In the genomic region with DNA sequence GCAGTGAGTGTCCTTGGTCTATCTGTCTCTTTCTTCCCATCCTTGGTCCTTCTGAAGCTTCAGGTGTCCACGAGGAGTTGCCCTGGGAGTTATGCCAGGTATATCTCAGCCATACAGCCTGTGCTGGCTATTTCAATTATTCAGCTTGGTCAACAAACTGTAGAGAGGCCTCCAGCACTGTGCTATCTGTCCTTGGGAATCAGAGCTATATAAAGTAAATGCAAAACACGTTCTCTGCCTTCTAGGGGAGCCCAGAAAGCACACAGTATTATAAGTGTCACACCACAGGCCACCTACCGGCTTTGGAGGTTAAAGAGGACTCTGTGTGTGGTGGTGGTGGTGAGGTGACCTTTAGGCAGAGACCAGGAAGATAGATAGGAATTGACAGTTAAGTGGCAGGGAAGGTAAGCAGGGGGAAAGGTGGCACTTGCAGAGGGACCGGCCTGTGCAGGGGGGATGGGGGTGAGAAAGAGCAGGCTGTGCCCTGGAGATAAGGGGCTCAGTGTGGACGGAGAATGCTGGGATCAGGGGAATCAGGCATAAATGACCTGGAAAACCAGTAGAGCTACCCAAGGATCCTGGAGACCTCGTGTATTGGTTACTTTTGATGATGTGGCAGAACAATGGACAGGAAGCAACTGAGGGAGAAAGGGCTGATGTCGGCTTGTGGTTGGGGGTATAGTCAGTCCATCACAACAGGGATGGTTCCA, we compare ENCODE assay signal across 24 mouse cellular contexts.
DNase-seq lines count a peak whose midpoint lies in the region; ATAC-seq and TF ChIP-seq lines count a peak whose summit lies in the region.
"Had no signal": no experiment of that assay in that cellular context is flagged by ENCODE, and none has a peak within 500 bp of the region (broad histone marks: within the 10 kb centered on the region; RNA-seq: fewer than 3 reads in every experiment).

No protein-coding gene starts in this region.

- no peak for TF ChIP-seq CTCF in stomach, postnatal 0 days (IDR thresholded peaks at IDR 0.05; ENCODE audit: low read depth)
- TF ChIP-seq CTCF in hindbrain, postnatal 0 days (IDR thresholded peaks at IDR 0.05; ENCODE audit: low read depth), result no peak

- no peaks in the 10 kb centered on the region for H3K27me3 ChIP-seq in stomach, embryonic 14.5 days (ENCODE audit: control insufficient read depth, insufficient read depth, low read length)
- H3K27me3 ChIP-seq in stomach, postnatal 0 days (ENCODE audit: control insufficient read depth, insufficient read depth, low read length), result no peaks in the 10 kb centered on the region
- H3K27me3 ChIP-seq in hindbrain, postnatal 0 days (ENCODE audit: insufficient read depth, low read length), result no peaks in the 10 kb centered on the region

- DNase-seq in cerebellum, adult 11-12 months, result peak; percentile 23
- DNase-seq in cerebellum, postnatal 4 days (ENCODE audit: low spot score in 2 of 2), result no peak
- DNase-seq in cerebellum, adult 8-10 months, result peak; percentile 21
- DNase-seq in cerebellum, adult 9-10 months, result no peak
- DNase-seq in stomach, postnatal 0 days (ENCODE audit: low spot score), result no peak
- no peak for DNase-seq in urinary bladder, postnatal 4 days (ENCODE audit: low spot score in 2 of 2)
- DNase-seq in hindbrain, postnatal 0 days (ENCODE audit: low spot score), result no peak
- DNase-seq: adrenal gland, adult 8-10 months; adrenal gland, postnatal 36 days; cerebellum, adult 9-11 months; cerebellum, postnatal 36 days; gastrocnemius, postnatal 10 days; gastrocnemius, postnatal 36 days; heart, postnatal 14 days; heart, postnatal 4 days; kidney, adult 2 months had no signal

- no peak overlapping the region for H3K4me3 ChIP-seq in stomach, embryonic 14.5 days (ENCODE audit: low read depth, low read length)
- no peak overlapping the region for H3K4me3 ChIP-seq in stomach, postnatal 0 days (ENCODE audit: low read depth, low read length)
- H3K4me3 ChIP-seq in hindbrain, postnatal 0 days (ENCODE audit: low read length), result no peak overlapping the region
- H3K4me3 ChIP-seq: forebrain, embryonic 10.5 days; forebrain, embryonic 13.5 days; heart, embryonic 15.5 days had no signal

- H3K27ac ChIP-seq in stomach, embryonic 14.5 days (ENCODE audit: low read length), result no peak overlapping the region
- H3K27ac ChIP-seq in stomach, postnatal 0 days (replicated peaks), result no peak overlapping the region
- H3K27ac ChIP-seq in hindbrain, postnatal 0 days, result no peak overlapping the region
- H3K27ac ChIP-seq: forebrain, embryonic 10.5 days; forebrain, embryonic 13.5 days; heart, embryonic 15.5 days; hindbrain, embryonic 14.5 days had no signal

- 46% methylated on average over 7 of the region's 7 CpGs for WGBS in stomach, embryonic 14.5 days
- 49% methylated on average over 7 of the region's 7 CpGs for WGBS in stomach, postnatal 0 days
- 71% methylated on average over 7 of the region's 7 CpGs for WGBS in hindbrain, postnatal 0 days

- no peak overlapping the region for H3K4me2 ChIP-seq in stomach, embryonic 14.5 days (replicated peaks; ENCODE audit: low read depth, low read length)
- no peak overlapping the region for H3K4me2 ChIP-seq in stomach, postnatal 0 days (replicated peaks; ENCODE audit: low read depth)
- no peak overlapping the region for H3K4me2 ChIP-seq in hindbrain, postnatal 0 days (ENCODE audit: low read depth, low read length)
- H3K4me2 ChIP-seq: forebrain, embryonic 13.5 days; heart, embryonic 11.5 days; heart, embryonic 15.5 days; hindbrain, embryonic 14.5 days had no signal

- H3K9me3 ChIP-seq in stomach, embryonic 14.5 days (ENCODE audit: control insufficient read depth, low read depth, low read length), result no peaks in the 10 kb centered on the region
- H3K9me3 ChIP-seq in stomach, postnatal 0 days (ENCODE audit: control insufficient read depth, low read length), result no peaks in the 10 kb centered on the region
- no peaks in the 10 kb centered on the region for H3K9me3 ChIP-seq in hindbrain, postnatal 0 days (ENCODE audit: low read length)
- H3K9me3 ChIP-seq: forebrain, embryonic 10.5 days; forebrain, embryonic 13.5 days; heart, embryonic 15.5 days had no signal

- H3K9ac ChIP-seq in stomach, embryonic 14.5 days (replicated peaks; ENCODE audit: low read depth, low read length), result no peak overlapping the region
- H3K9ac ChIP-seq in stomach, postnatal 0 days (ENCODE audit: low read length), result no peak overlapping the region
- H3K9ac ChIP-seq in hindbrain, postnatal 0 days (replicated peaks; ENCODE audit: low read length), result no peak overlapping the region
- H3K9ac ChIP-seq: forebrain, embryonic 13.5 days; heart, embryonic 15.5 days; hindbrain, embryonic 14.5 days had no signal

- no peaks in the 10 kb centered on the region for H3K36me3 ChIP-seq in stomach, embryonic 14.5 days (ENCODE audit: control insufficient read depth, insufficient read depth, low read length)
- H3K36me3 ChIP-seq in stomach, postnatal 0 days (ENCODE audit: control insufficient read depth, insufficient read depth, low read length), result no peaks in the 10 kb centered on the region
- H3K36me3 ChIP-seq in hindbrain, postnatal 0 days (ENCODE audit: insufficient read depth, low read length), result no peaks in the 10 kb centered on the region
- H3K36me3 ChIP-seq: forebrain, embryonic 10.5 days; heart, embryonic 15.5 days had no signal

- 0 out of 2 replicates have a peak, but pooled peaks have one; percentile 24 for ATAC-seq in stomach, embryonic 14.5 days (ENCODE audit: insufficient number of reproducible peaks, insufficient read depth, low FRiP score, low read depth)
- ATAC-seq in stomach, postnatal 0 days (ENCODE audit: low FRiP score, low TSS enrichment), result no peak
- ATAC-seq in hindbrain, postnatal 0 days, result no peak
- ATAC-seq: activated CD4-positive, CD25-positive, alpha-beta regulatory T cell, adult 4 months; forebrain, embryonic 13.5 days; forebrain, embryonic 16.5 days had no signal

- TF ChIP-seq EP300 in stomach, postnatal 0 days (optimal IDR thresholded peaks at IDR 0.05), result no peak

- H3K4me1 ChIP-seq in stomach, embryonic 14.5 days (ENCODE audit: control insufficient read depth, insufficient read depth, low read length), result no peaks in the 10 kb centered on the region
- no peaks in the 10 kb centered on the region for H3K4me1 ChIP-seq in stomach, postnatal 0 days (replicated peaks; ENCODE audit: control insufficient read depth, insufficient read depth)
- H3K4me1 ChIP-seq in hindbrain, postnatal 0 days (ENCODE audit: insufficient read depth, low read length), result no peaks in the 10 kb centered on the region

Comparison
In these comparisons a context has a peak if more than half of its experiments do, and no peak if none do; other contexts are left out.
1. DNase-seq: peak in cerebellum, adult 11-12 months (single experiment) and cerebellum, adult 8-10 months (single experiment); none in cerebellum, postnatal 4 days (0 of 2), cerebellum, adult 9-10 months (single experiment), stomach, postnatal 0 days (single experiment), urinary bladder, postnatal 4 days (0 of 2) and hindbrain, postnatal 0 days (single experiment).